Mouse (Mus musculus) lung, postnatal 10 days (tissue): ENCODE results near the gene Krtap5-1.
"Not testable (repeated sequence)": the region's sequence is repeated elsewhere in the genome, so short reads cannot be mapped to it uniquely, and the experiment has no call there.

Experiments
- DNase-seq: peaks from one replicate; pipeline ENCODE4 v3.0.0; 2021

Gene Krtap5-1

GRCm38 (mm10) chr7:142295418-142295817 is 1.5 kb downstream of the Krtap5-1 start:
- no peak for DNase-seq

- peak; percentile 34 for DNase-seq
These were observed 3.1 kb downstream of the Krtap5-1 start for GRCm38 (mm10) chr7:142293851-142294250.

- peak; percentile 53 for DNase-seq
These were observed 10.9 kb downstream of the Krtap5-1 start for GRCm38 (mm10) chr7:142285910-142286612.

- peak; percentile 59 for DNase-seq
These were observed 11.6 kb downstream of the Krtap5-1 start for GRCm38 (mm10) chr7:142285130-142285835.

- DNase-seq: peak; percentile 95
These were observed 12.3 kb downstream of the Krtap5-1 start for GRCm38 (mm10) chr7:142284615-142285080.

GRCm38 (mm10) chr7:142284023-142284591 is 12.8 kb downstream of the Krtap5-1 start:
- DNase-seq: peak; percentile 82

- DNase-seq: not testable (repeated sequence)
These were observed 14.1 kb downstream of the Krtap5-1 start for GRCm38 (mm10) chr7:142282847-142283246.

GRCm38 (mm10) chr7:142279291-142279690 is 17.6 kb downstream of the Krtap5-1 start:
- not testable (repeated sequence) for DNase-seq

- peak; percentile 80 for DNase-seq
These were observed 18.7 kb downstream of the Krtap5-1 start for GRCm38 (mm10) chr7:142278183-142278582.

- not testable (repeated sequence) for DNase-seq
These were observed 22.7 kb downstream of the Krtap5-1 start, which contains the start of gene Gm4559 for GRCm38 (mm10) chr7:142274263-142274662. Gene Gm4559 (minus strand): TSS chr7:142274363.

GRCm38 (mm10) chr7:142258254-142258653 is 38.7 kb downstream of the Krtap5-1 start, which contains the start of gene Gm2431:
Gene Gm2431 (minus strand): TSS chr7:142258354.
- DNase-seq: not testable (repeated sequence)

GRCm38 (mm10) chr7:142255517-142255916 is 41.4 kb downstream of the Krtap5-1 start:
- DNase-seq: peak; percentile 50

- peak; percentile 49 for DNase-seq
These were observed 47.1 kb downstream of the Krtap5-1 start for GRCm38 (mm10) chr7:142249824-142250223.
